9 mouse cellular contexts compared by ENCODE assay signal in the genomic region with DNA sequence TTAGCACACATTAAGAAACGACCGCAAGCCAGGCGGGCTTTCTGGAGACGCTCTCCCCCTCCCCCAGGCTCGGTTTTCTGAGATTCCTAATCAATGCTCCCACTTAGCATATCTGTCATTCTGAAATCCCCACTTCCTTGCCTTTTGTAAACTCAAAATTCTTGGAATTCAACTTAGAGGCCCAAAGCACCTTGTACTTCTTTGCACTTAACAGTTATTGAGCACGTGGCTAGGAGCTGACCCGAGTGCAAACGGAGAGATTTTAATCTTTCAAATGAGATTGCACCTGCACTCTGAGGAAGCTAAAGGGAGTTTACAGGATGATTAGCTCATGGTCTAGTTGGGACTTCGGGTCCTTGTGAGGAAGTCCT. TPM values are rescaled to one million over a fixed set of nuclear protein-coding genes. Genes with fewer than 3 reads are reported as not detected.
DNase-seq lines count a peak whose midpoint lies in the region; ATAC-seq and TF ChIP-seq lines count a peak whose summit lies in the region.
"Had no signal": no experiment of that assay in that cellular context is flagged by ENCODE, and none has a peak within 500 bp of the region (broad histone marks: within the 10 kb centered on the region; RNA-seq: fewer than 3 reads in every experiment).

No protein-coding gene starts in this region.

- no peaks in the 10 kb centered on the region for H3K9me3 ChIP-seq in liver, postnatal 0 days (ENCODE audit: low read length)
- no peaks in the 10 kb centered on the region for H3K9me3 ChIP-seq in liver, embryonic 11.5 days (ENCODE audit: control insufficient read depth, low read length)
- H3K9me3 ChIP-seq in hindbrain, postnatal 0 days (ENCODE audit: low read length): no peaks in the 10 kb centered on the region
- H3K9me3 ChIP-seq in midbrain, embryonic 16.5 days (replicated peaks; ENCODE audit: control insufficient read depth, low read length, poor library complexity, severe bottlenecking): no peaks in the 10 kb centered on the region

- H3K4me2 ChIP-seq in liver, postnatal 0 days (ENCODE audit: low read depth, low read length): peak overlapping the region; percentile 53
- no peak overlapping the region; the same call in 1 of the 2 replicates for H3K4me2 ChIP-seq in liver, embryonic 11.5 days
- H3K4me2 ChIP-seq in hindbrain, postnatal 0 days (ENCODE audit: low read depth, low read length): peak overlapping the region; percentile 55; the same call in 1 of the 2 replicates
- H3K4me2 ChIP-seq in midbrain, embryonic 16.5 days (ENCODE audit: low read length): peak overlapping the region; percentile 61

- no peak overlapping the region for H3K27ac ChIP-seq in liver, postnatal 0 days (ENCODE audit: low read depth)
- no peak overlapping the region for H3K27ac ChIP-seq in liver, embryonic 11.5 days (ENCODE audit: low read depth, low read length)
- H3K27ac ChIP-seq in hindbrain, postnatal 0 days: no peak overlapping the region
- no peak overlapping the region for H3K27ac ChIP-seq in midbrain, embryonic 16.5 days (ENCODE audit: low read length)
- H3K27ac ChIP-seq in gastrocnemius, adult 2 months: no peak overlapping the region

- no peak overlapping the region for H3K9ac ChIP-seq in liver, postnatal 0 days (replicated peaks)
- H3K9ac ChIP-seq in liver, embryonic 11.5 days (ENCODE audit: low read depth, low read length): no peak overlapping the region
- H3K9ac ChIP-seq in hindbrain, postnatal 0 days (replicated peaks; ENCODE audit: low read length): no peak overlapping the region
- H3K9ac ChIP-seq in midbrain, embryonic 16.5 days (ENCODE audit: low read depth, low read length): no peak overlapping the region

- H3K36me3 ChIP-seq in liver, postnatal 0 days (replicated peaks; ENCODE audit: insufficient read depth, low read length): no peaks in the 10 kb centered on the region
- no peaks in the 10 kb centered on the region for H3K36me3 ChIP-seq in liver, embryonic 11.5 days (ENCODE audit: control insufficient read depth, insufficient read depth, low read length)
- H3K36me3 ChIP-seq in hindbrain, postnatal 0 days (ENCODE audit: insufficient read depth, low read length): no peaks in the 10 kb centered on the region
- H3K36me3 ChIP-seq in midbrain, embryonic 16.5 days (ENCODE audit: control insufficient read depth, insufficient read depth, low read length): no peaks in the 10 kb centered on the region

- H3K4me3 ChIP-seq in liver, postnatal 0 days (ENCODE audit: low read depth, low read length): no peak overlapping the region
- no peak overlapping the region for H3K4me3 ChIP-seq in liver, embryonic 11.5 days (ENCODE audit: low read depth, low read length)
- H3K4me3 ChIP-seq in hindbrain, postnatal 0 days (ENCODE audit: low read length): no peak overlapping the region
- no peak overlapping the region for H3K4me3 ChIP-seq in midbrain, embryonic 16.5 days (ENCODE audit: low read depth, low read length)
- H3K4me3 ChIP-seq in gastrocnemius, adult 2 months: no peak overlapping the region

- ATAC-seq in liver, postnatal 0 days: no peak
- ATAC-seq in liver, embryonic 11.5 days (replicated peaks; ENCODE audit: low FRiP score): no peak
- ATAC-seq in hindbrain, postnatal 0 days: no peak
- ATAC-seq in midbrain, embryonic 16.5 days: no peak
- ATAC-seq: Patski had no signal

- no peaks in the 10 kb centered on the region for H3K4me1 ChIP-seq in liver, postnatal 0 days (ENCODE audit: insufficient read depth)
- H3K4me1 ChIP-seq in liver, embryonic 11.5 days (replicated peaks; ENCODE audit: control insufficient read depth, insufficient read depth, low read length): no peaks in the 10 kb centered on the region
- peaks cover 6% of the 10 kb centered on the region for H3K4me1 ChIP-seq in hindbrain, postnatal 0 days (ENCODE audit: insufficient read depth, low read length)
- H3K4me1 ChIP-seq in midbrain, embryonic 16.5 days (ENCODE audit: control insufficient read depth, insufficient read depth, low read length): peaks cover 12% of the 10 kb centered on the region

- TF ChIP-seq CTCF in liver, postnatal 0 days (IDR thresholded peaks at IDR 0.05; ENCODE audit: low read depth): no peak
- TF ChIP-seq CTCF in hindbrain, postnatal 0 days (IDR thresholded peaks at IDR 0.05; ENCODE audit: low read depth): no peak
- no peak for TF ChIP-seq CTCF in gastrocnemius, adult 2 months (IDR thresholded peaks at IDR 0.05)

- TF ChIP-seq EP300 in liver, postnatal 0 days (IDR thresholded peaks at IDR 0.05; ENCODE audit: low read depth): no peak

- intact Hi-C loops in gastrocnemius, adult 2 months (cut with DNase I): no loop called here

- WGBS in liver, postnatal 0 days (ENCODE audit: insufficient replicate concordance): 17% methylated on average over 9 of the region's 9 CpGs
- 11% methylated on average over 9 of the region's 9 CpGs for WGBS in liver, embryonic 11.5 days
- 24% methylated on average over 9 of the region's 9 CpGs for WGBS in hindbrain, postnatal 0 days
- 10% methylated on average over 9 of the region's 9 CpGs for WGBS in midbrain, embryonic 16.5 days

- peak; percentile 34 for DNase-seq in embryo, embryonic 11 days
- no peak for DNase-seq in embryo, embryonic 9.5 days (ENCODE audit: extremely low spot score)
- DNase-seq in liver, postnatal 0 days: no peak
- no peak for DNase-seq in liver, embryonic 11.5 days (ENCODE audit: low spot score)
- DNase-seq in hindbrain, postnatal 0 days (ENCODE audit: low spot score): no peak
- DNase-seq in gastrocnemius, adult 2 months: no peak
- DNase-seq in layer of hippocampus, adult 8-10 months (ENCODE audit: low spot score in 2 of 2): no peak

- H3K27me3 ChIP-seq in liver, postnatal 0 days (ENCODE audit: insufficient read depth, low read length): no peaks in the 10 kb centered on the region
- H3K27me3 ChIP-seq in liver, embryonic 11.5 days (replicated peaks; ENCODE audit: control insufficient read depth, insufficient read depth, low read length): peaks cover 5% of the 10 kb centered on the region
- no peaks in the 10 kb centered on the region for H3K27me3 ChIP-seq in hindbrain, postnatal 0 days (ENCODE audit: insufficient read depth, low read length)
- no peaks in the 10 kb centered on the region for H3K27me3 ChIP-seq in midbrain, embryonic 16.5 days (ENCODE audit: control insufficient read depth, insufficient read depth, low read depth, low read length)
- H3K27me3 ChIP-seq: Patski had no signal

RNA-seq across cellular contexts. Expression of a gene that starts 42.0 kb away (rescaled TPM):
- polyA plus RNA-seq in liver, postnatal 0 days (2015; fragmentation: Nextera tagmentation; extraction: Ambion mirVana): 1.7 and 2.6 TPM in 2 replicates
- polyA plus RNA-seq in liver, embryonic 11.5 days (2014; fragmentation: Nextera tagmentation; extraction: Ambion mirVana): 1.9 and 2.2 TPM in 2 replicates
- total RNA-seq in hindbrain, postnatal 0 days (2014; rRNA removed): 179 and 206 TPM in 2 replicates
- 29.3 and 33.3 TPM in 2 replicates for polyA plus RNA-seq in hindbrain, postnatal 0 days (2015; fragmentation: Nextera tagmentation; extraction: Ambion mirVana)
- polyA plus RNA-seq in midbrain, embryonic 16.5 days (2015; fragmentation: Nextera tagmentation; extraction: Ambion mirVana): 103 and 119 TPM in 2 replicates
- 1 to 10 TPM; 1.1 to 4.8 TPM for total RNA-seq in gastrocnemius, adult 2 months (2021)
- total RNA-seq in layer of hippocampus, adult 8-10 months (2022): 100 to 1,000 TPM; 584 to 717 (median 649) TPM
